Mouse (Mus musculus): ENCODE results near the gene Cd320. TPM values are rescaled to one million over a fixed set of nuclear protein-coding genes. Genes with fewer than 3 reads are reported as not detected.
"Not testable (repeated sequence)": the region's sequence is repeated elsewhere in the genome, so short reads cannot be mapped to it uniquely, and the experiment has no call there.

Gene Cd320
- polyA plus RNA-seq, 1 experiment from 2014 or later: 32.7 TPM

GRCm38 (mm10) chr17:33822436-33822959 lies 20.4 kb upstream of the Cd320 start:
- Histone ChIP-seq H3K9ac (ENCODE audit: low read length) (no peak overlapping the region), H3K4me2 (replicated peaks; ENCODE audit: low read depth) (no peak overlapping the region), H3K27me3 (ENCODE audit: control insufficient read depth, insufficient read depth, low read length) (no peaks in the 10 kb centered on the region), H3K4me1 (replicated peaks; ENCODE audit: control insufficient read depth, insufficient read depth) (peaks cover 10% of the 10 kb centered on the region; the same call in 1 of the 2 replicates), H3K9me3 (ENCODE audit: control insufficient read depth, low read length) (no peaks in the 10 kb centered on the region), H3K27ac (replicated peaks) (no peak overlapping the region), H3K4me3 (ENCODE audit: low read depth, low read length) (no peak overlapping the region), H3K36me3 (ENCODE audit: control insufficient read depth, insufficient read depth, low read length) (peaks cover 13% of the 10 kb centered on the region; the same call in 1 of the 2 replicates)
- DNase-seq (ENCODE audit: low spot score): no peak
- ATAC-seq (ENCODE audit: low FRiP score, low TSS enrichment): no peak
- 74% methylated on average over 1 of the region's 1 CpGs for WGBS
- TF ChIP-seq EP300 (optimal IDR thresholded peaks at IDR 0.05) (no peak), CTCF (IDR thresholded peaks at IDR 0.05; ENCODE audit: low read depth) (peak; percentile 53)

- H3K9ac ChIP-seq (ENCODE audit: low read length): peak overlapping the region; percentile 85
- H3K4me3 ChIP-seq (ENCODE audit: low read depth, low read length): peak overlapping the region; percentile 69
- not testable (repeated sequence) for DNase-seq (ENCODE audit: low spot score); H3K9me3 ChIP-seq (ENCODE audit: control insufficient read depth, low read length); H3K27me3 ChIP-seq (ENCODE audit: control insufficient read depth, insufficient read depth, low read length); ATAC-seq (ENCODE audit: low FRiP score, low TSS enrichment); H3K4me1 ChIP-seq (replicated peaks; ENCODE audit: control insufficient read depth, insufficient read depth)
- H3K4me2 ChIP-seq (replicated peaks; ENCODE audit: low read depth): peak overlapping the region; percentile 70
- H3K27ac ChIP-seq (replicated peaks): 0 out of 2 replicates have a peak overlapping the region, but pooled peaks have one; percentile 8
- H3K36me3 ChIP-seq (ENCODE audit: control insufficient read depth, insufficient read depth, low read length): peaks cover 13% of the 10 kb centered on the region; the same call in 1 of the 2 replicates
- 75% methylated on average over 8 of the region's 8 CpGs for WGBS
Observed at GRCm38 (mm10) chr17:33823171-33823570, 19.7 kb upstream of the Cd320 start.

- Histone ChIP-seq H3K4me3 (ENCODE audit: low read depth, low read length) (peak within 1 kb of the TSS; percentile 69), H3K27me3 (ENCODE audit: control insufficient read depth, insufficient read depth, low read length) (no peaks in the 10 kb centered on the region), H3K36me3 (ENCODE audit: control insufficient read depth, insufficient read depth, low read length) (peaks cover 13% of the 10 kb centered on the region; the same call in 1 of the 2 replicates), H3K9ac (ENCODE audit: low read length) (peak within 1 kb of the TSS; percentile 85), H3K4me2 (replicated peaks; ENCODE audit: low read depth) (peak within 1 kb of the TSS; percentile 70), H3K9me3 (ENCODE audit: control insufficient read depth, low read length) (no peaks in the 10 kb centered on the region), H3K27ac (replicated peaks) (peak within 1 kb of the TSS; percentile 91), H3K4me1 (replicated peaks; ENCODE audit: control insufficient read depth, insufficient read depth) (peaks cover 5% of the 10 kb centered on the region; the same call in 1 of the 2 replicates)
- TF ChIP-seq EP300 (optimal IDR thresholded peaks at IDR 0.05) (peak; percentile 96), CTCF (IDR thresholded peaks at IDR 0.05; ENCODE audit: low read depth) (no peak)
- WGBS: under 1% methylated on average over 51 of the region's 51 CpGs
- ATAC-seq (ENCODE audit: low FRiP score, low TSS enrichment): peak; percentile 94
- DNase-seq (ENCODE audit: low spot score): peak; percentile 97
Observed at GRCm38 (mm10) chr17:33824084-33824996, 18.6 kb upstream of the Cd320 start, which contains the start of the genes Rps28 and Ndufa7. TSS of gene Rps28 (minus strand) at chr17:33824562. TSS of gene Ndufa7 (plus strand) at chr17:33824572.

- not testable (repeated sequence) for H3K27me3 ChIP-seq (ENCODE audit: control insufficient read depth, insufficient read depth, low read length); DNase-seq (ENCODE audit: low spot score); H3K9me3 ChIP-seq (ENCODE audit: control insufficient read depth, low read length); ATAC-seq (ENCODE audit: low FRiP score, low TSS enrichment); H3K4me1 ChIP-seq (replicated peaks; ENCODE audit: control insufficient read depth, insufficient read depth)
- H3K9ac ChIP-seq (ENCODE audit: low read length): peak overlapping the region; percentile 85
- peak overlapping the region; percentile 65 for H3K4me2 ChIP-seq (replicated peaks; ENCODE audit: low read depth)
- peak overlapping the region; percentile 69 for H3K4me3 ChIP-seq (ENCODE audit: low read depth, low read length)
- peaks cover 13% of the 10 kb centered on the region; the same call in 1 of the 2 replicates for H3K36me3 ChIP-seq (ENCODE audit: control insufficient read depth, insufficient read depth, low read length)
- WGBS: 5% methylated on average over 6 of the region's 6 CpGs
- peak overlapping the region; percentile 91 for H3K27ac ChIP-seq (replicated peaks)
Observed at GRCm38 (mm10) chr17:33824997-33825330, 17.9 kb upstream of the Cd320 start.

GRCm38 (mm10) chr17:33825462-33825861 lies 17.4 kb upstream of the Cd320 start:
- Histone ChIP-seq H3K9me3 (ENCODE audit: control insufficient read depth, low read length) (no peaks in the 10 kb centered on the region), H3K27ac (replicated peaks) (peak overlapping the region; percentile 91; the same call in 1 of the 2 replicates), H3K36me3 (ENCODE audit: control insufficient read depth, insufficient read depth, low read length) (peaks cover 11% of the 10 kb centered on the region), H3K4me3 (ENCODE audit: low read depth, low read length) (peak overlapping the region; percentile 69), H3K9ac (ENCODE audit: low read length) (no peak overlapping the region), H3K27me3 (ENCODE audit: control insufficient read depth, insufficient read depth, low read length) (no peaks in the 10 kb centered on the region), H3K4me2 (replicated peaks; ENCODE audit: low read depth) (peak overlapping the region; percentile 65), H3K4me1 (replicated peaks; ENCODE audit: control insufficient read depth, insufficient read depth) (peaks cover 5% of the 10 kb centered on the region; the same call in 1 of the 2 replicates)
- TF ChIP-seq CTCF (IDR thresholded peaks at IDR 0.05; ENCODE audit: low read depth) (no peak), EP300 (optimal IDR thresholded peaks at IDR 0.05) (no peak)
- DNase-seq (ENCODE audit: low spot score) (no peak), ATAC-seq (ENCODE audit: low FRiP score, low TSS enrichment) (no peak)
- 82% methylated on average over 8 of the region's 8 CpGs for WGBS

- DNase-seq (ENCODE audit: low spot score) (peak; percentile 77), ATAC-seq (ENCODE audit: low FRiP score, low TSS enrichment) (no peak)
- under 1% methylated on average over 3 of the region's 3 CpGs for WGBS
- TF ChIP-seq EP300 (optimal IDR thresholded peaks at IDR 0.05): no peak
- TF ChIP-seq CTCF (IDR thresholded peaks at IDR 0.05; ENCODE audit: low read depth): peak; percentile 95
- peaks cover 5% of the 10 kb centered on the region; the same call in 1 of the 2 replicates for H3K4me1 ChIP-seq (replicated peaks; ENCODE audit: control insufficient read depth, insufficient read depth)
- H3K4me2 ChIP-seq (replicated peaks; ENCODE audit: low read depth): no peak overlapping the region
- no peaks in the 10 kb centered on the region for H3K9me3 ChIP-seq (ENCODE audit: control insufficient read depth, low read length)
- no peaks in the 10 kb centered on the region for H3K27me3 ChIP-seq (ENCODE audit: control insufficient read depth, insufficient read depth, low read length)
- H3K9ac ChIP-seq (ENCODE audit: low read length): no peak overlapping the region
- H3K36me3 ChIP-seq (ENCODE audit: control insufficient read depth, insufficient read depth, low read length): peaks cover 14% of the 10 kb centered on the region
- no peak overlapping the region for H3K4me3 ChIP-seq (ENCODE audit: low read depth, low read length)
- no peak overlapping the region for H3K27ac ChIP-seq (replicated peaks)
Observed at GRCm38 (mm10) chr17:33826850-33827249, 16.0 kb upstream of the Cd320 start.
